In genomic region chr1:86378662-86379061, GRCm38 (mm10) we compare ENCODE assay signal across 23 mouse cellular contexts. TPM values are rescaled to one million over a fixed set of nuclear protein-coding genes. Genes with fewer than 3 reads are reported as not detected.
DNase-seq lines count a peak whose midpoint lies in the region; ATAC-seq and TF ChIP-seq lines count a peak whose summit lies in the region.
"Had no signal": no experiment of that assay in that cellular context is flagged by ENCODE, and none has a peak within 500 bp of the region (broad histone marks: within the 10 kb centered on the region; RNA-seq: fewer than 3 reads in every experiment).

No protein-coding gene starts in this region.

- H3K9ac ChIP-seq in kidney, postnatal 0 days (ENCODE audit: low read depth, low read length): no peak overlapping the region
- no peak overlapping the region for H3K9ac ChIP-seq in kidney, embryonic 14.5 days (ENCODE audit: low read depth, low read length)
- H3K9ac ChIP-seq in embryonic facial prominence, embryonic 15.5 days: no peak overlapping the region
- H3K9ac ChIP-seq: hindbrain, embryonic 14.5 days; intestine, embryonic 15.5 days; kidney, embryonic 15.5 days; liver, embryonic 14.5 days; midbrain, embryonic 13.5 days; neural tube, embryonic 15.5 days had no signal

- no peak overlapping the region for H3K4me2 ChIP-seq in kidney, postnatal 0 days (ENCODE audit: low read length)
- H3K4me2 ChIP-seq in kidney, embryonic 14.5 days (replicated peaks; ENCODE audit: low read depth, low read length): no peak overlapping the region
- H3K4me2 ChIP-seq in embryonic facial prominence, embryonic 15.5 days (replicated peaks): no peak overlapping the region
- H3K4me2 ChIP-seq: hindbrain, embryonic 14.5 days; intestine, embryonic 15.5 days; kidney, embryonic 15.5 days; midbrain, embryonic 13.5 days; neural tube, embryonic 15.5 days had no signal

- peak overlapping the region; percentile 77; the same call in 1 of the 2 replicates for H3K27ac ChIP-seq in heart, embryonic 10.5 days
- H3K27ac ChIP-seq in kidney, postnatal 0 days: no peak overlapping the region
- no peak overlapping the region for H3K27ac ChIP-seq in kidney, embryonic 14.5 days (ENCODE audit: low read depth, low read length)
- peak overlapping the region; percentile 75; the same call in 1 of the 2 replicates for H3K27ac ChIP-seq in embryonic facial prominence, embryonic 15.5 days (replicated peaks)
- H3K27ac ChIP-seq: hindbrain, embryonic 14.5 days; intestine, embryonic 15.5 days; kidney, embryonic 15.5 days; liver, embryonic 14.5 days; midbrain, embryonic 13.5 days; neural tube, embryonic 15.5 days had no signal

- H3K27me3 ChIP-seq in heart, embryonic 10.5 days (ENCODE audit: insufficient read depth, poor library complexity, severe bottlenecking): no peaks in the 10 kb centered on the region
- H3K27me3 ChIP-seq in kidney, postnatal 0 days (ENCODE audit: insufficient read depth, low read length): no peaks in the 10 kb centered on the region
- H3K27me3 ChIP-seq in kidney, embryonic 14.5 days (ENCODE audit: control insufficient read depth, insufficient read depth, low read length): no peaks in the 10 kb centered on the region
- no peaks in the 10 kb centered on the region for H3K27me3 ChIP-seq in embryonic facial prominence, embryonic 15.5 days
- H3K27me3 ChIP-seq: intestine, embryonic 15.5 days; kidney, embryonic 15.5 days; midbrain, embryonic 13.5 days; neural tube, embryonic 15.5 days had no signal

- peak overlapping the region; percentile 3; the same call in 1 of the 2 replicates for H3K4me3 ChIP-seq in heart, embryonic 10.5 days
- no peak overlapping the region for H3K4me3 ChIP-seq in kidney, postnatal 0 days (replicated peaks; ENCODE audit: low read depth, low read length)
- H3K4me3 ChIP-seq in kidney, embryonic 14.5 days (ENCODE audit: low read length): no peak overlapping the region
- no peak overlapping the region for H3K4me3 ChIP-seq in embryonic facial prominence, embryonic 15.5 days (replicated peaks)
- H3K4me3 ChIP-seq: intestine, embryonic 15.5 days; kidney, embryonic 15.5 days; midbrain, embryonic 13.5 days; myocyte; neural tube, embryonic 15.5 days had no signal

- H3K36me3 ChIP-seq in heart, embryonic 10.5 days: no peaks in the 10 kb centered on the region
- H3K36me3 ChIP-seq in kidney, postnatal 0 days (ENCODE audit: insufficient read depth, low read length): no peaks in the 10 kb centered on the region
- H3K36me3 ChIP-seq in kidney, embryonic 14.5 days (ENCODE audit: control insufficient read depth, insufficient read depth, low read length): no peaks in the 10 kb centered on the region
- H3K36me3 ChIP-seq in embryonic facial prominence, embryonic 15.5 days: no peaks in the 10 kb centered on the region
- H3K36me3 ChIP-seq: intestine, embryonic 15.5 days; kidney, embryonic 15.5 days; midbrain, embryonic 13.5 days; neural tube, embryonic 15.5 days had no signal

- ATAC-seq in kidney, postnatal 0 days (replicated peaks; ENCODE audit: low FRiP score, low read depth): no peak
- no peak for ATAC-seq in kidney, embryonic 14.5 days (ENCODE audit: low FRiP score, low TSS enrichment)
- ATAC-seq in embryonic facial prominence, embryonic 15.5 days (ENCODE audit: insufficient number of reproducible peaks, low FRiP score, low TSS enrichment, low read depth): no peak
- 0 out of 2 replicates have a peak, but pooled peaks have one; percentile 29 for ATAC-seq in megakaryocyte progenitor cell, adult 5-6 weeks (replicated peaks; ENCODE audit: poor library complexity)
- ATAC-seq: intestine, embryonic 15.5 days; midbrain, embryonic 13.5 days had no signal

- H3K4me1 ChIP-seq in heart, embryonic 10.5 days: peaks cover 34% of the 10 kb centered on the region
- 0 out of 2 replicates have a peak, but pooled peaks cover 5% of the 10 kb centered on the region for H3K4me1 ChIP-seq in kidney, postnatal 0 days (replicated peaks; ENCODE audit: insufficient read depth, low read length)
- H3K4me1 ChIP-seq in kidney, embryonic 14.5 days (ENCODE audit: control insufficient read depth, insufficient read depth, low read length): peaks cover 11% of the 10 kb centered on the region
- H3K4me1 ChIP-seq in embryonic facial prominence, embryonic 15.5 days: peaks cover 31% of the 10 kb centered on the region
- H3K4me1 ChIP-seq: intestine, embryonic 15.5 days; midbrain, embryonic 13.5 days had no signal

- no peak for DNase-seq in heart, embryonic 10.5 days (ENCODE audit: low spot score)
- DNase-seq in heart, adult 8-10 months (ENCODE audit: low spot score): no peak
- peak; percentile 50 for DNase-seq in kidney, postnatal 0 days (ENCODE audit: low spot score)
- no peak for DNase-seq in layer of hippocampus, postnatal 10 days (ENCODE audit: low spot score in 2 of 2)
- DNase-seq: adrenal gland, postnatal 10 days; cerebellum, adult 18-20 months; cerebellum, postnatal 36 days had no signal

- TF ChIP-seq CTCF in kidney, postnatal 0 days (IDR thresholded peaks at IDR 0.05; ENCODE audit: low read depth): no peak

- H3K9me3 ChIP-seq in heart, embryonic 10.5 days: no peaks in the 10 kb centered on the region
- H3K9me3 ChIP-seq in kidney, postnatal 0 days (replicated peaks; ENCODE audit: low read length): no peaks in the 10 kb centered on the region
- no peaks in the 10 kb centered on the region for H3K9me3 ChIP-seq in kidney, embryonic 14.5 days (ENCODE audit: control insufficient read depth, low read length)
- no peaks in the 10 kb centered on the region for H3K9me3 ChIP-seq in embryonic facial prominence, embryonic 15.5 days (replicated peaks)
- H3K9me3 ChIP-seq: intestine, embryonic 15.5 days; kidney, embryonic 15.5 days; midbrain, embryonic 13.5 days; neural tube, embryonic 15.5 days had no signal

- WGBS in heart, embryonic 10.5 days: 55% methylated on average over 5 of the region's 6 CpGs
- 11% methylated on average over 6 of the region's 6 CpGs for WGBS in kidney, postnatal 0 days
- 15% methylated on average over 6 of the region's 6 CpGs for WGBS in kidney, embryonic 14.5 days
- 27% methylated on average over 6 of the region's 6 CpGs for WGBS in embryonic facial prominence, embryonic 15.5 days

RNA-seq across cellular contexts. Expression of gene Ncl, which starts 19.5 kb away (rescaled TPM):
- 345 and 518 TPM in 2 replicates for polyA plus RNA-seq in heart, embryonic 10.5 days (2016; fragmentation: Nextera tagmentation; extraction: Ambion mirVana)
- total RNA-seq in heart, adult 8-10 months (2022): 100 to 1,000 TPM; 111 to 154 (median 130) TPM
- 295 and 332 TPM in 2 replicates for polyA plus RNA-seq in kidney, postnatal 0 days (2015; fragmentation: Nextera tagmentation; extraction: Ambion mirVana)
- 491 and 510 TPM in 2 replicates for polyA plus RNA-seq in kidney, embryonic 14.5 days (2014; fragmentation: Nextera tagmentation; extraction: Ambion mirVana)
- polyA plus RNA-seq in embryonic facial prominence, embryonic 15.5 days (2015; fragmentation: Nextera tagmentation; extraction: Ambion mirVana): 362 and 366 TPM in 2 replicates
- 728 and 799 TPM in 2 replicates for total RNA-seq in megakaryocyte progenitor cell, adult 5-6 weeks (2015)
- 665 and 1,023 TPM in 2 replicates for total RNA-seq in megakaryocyte progenitor cell, adult 5-6 weeks (2017)
- total RNA-seq in layer of hippocampus, postnatal 10 days (2021): 100 to 1,000 TPM; 192 to 208 TPM

RNA-seq across cellular contexts. Expression of gene Nmur1, which starts 47.4 kb away (rescaled TPM):
- polyA plus RNA-seq in heart, embryonic 10.5 days (2016; fragmentation: Nextera tagmentation; extraction: Ambion mirVana): 0.10 TPM in 1 of 2 replicates, not detected in the other
- not detected for total RNA-seq in heart, adult 8-10 months (2022)
- polyA plus RNA-seq in kidney, postnatal 0 days (2015; fragmentation: Nextera tagmentation; extraction: Ambion mirVana): not detected in 2 replicates
- polyA plus RNA-seq in kidney, embryonic 14.5 days (2014; fragmentation: Nextera tagmentation; extraction: Ambion mirVana): not detected in 2 replicates
- not detected in 2 replicates for polyA plus RNA-seq in embryonic facial prominence, embryonic 15.5 days (2015; fragmentation: Nextera tagmentation; extraction: Ambion mirVana)
- total RNA-seq in megakaryocyte progenitor cell, adult 5-6 weeks (2015): 1.0 TPM in 1 of 2 replicates, not detected in the other
- not detected in 2 replicates for total RNA-seq in megakaryocyte progenitor cell, adult 5-6 weeks (2017)
- not detected for total RNA-seq in layer of hippocampus, postnatal 10 days (2021)
- total RNA-seq: adrenal gland, postnatal 10 days; gastrocnemius, postnatal 14 days; layer of hippocampus, adult 18-20 months; left cerebral cortex, postnatal 25 days had no signal
- polyA plus RNA-seq: embryonic facial prominence, embryonic 11.5 days; hindbrain, embryonic 14.5 days; kidney, embryonic 15.5 days; liver, embryonic 14.5 days; midbrain, embryonic 13.5 days; myocyte had no signal

RNA-seq across cellular contexts. Expression of gene Tex44, which starts 47.5 kb away (rescaled TPM):
- polyA plus RNA-seq in heart, embryonic 10.5 days (2016; fragmentation: Nextera tagmentation; extraction: Ambion mirVana): not detected in 2 replicates
- not detected for total RNA-seq in heart, adult 8-10 months (2022)
- polyA plus RNA-seq in kidney, postnatal 0 days (2015; fragmentation: Nextera tagmentation; extraction: Ambion mirVana): not detected in 2 replicates
- not detected in 2 replicates for polyA plus RNA-seq in kidney, embryonic 14.5 days (2014; fragmentation: Nextera tagmentation; extraction: Ambion mirVana)
- not detected in 2 replicates for polyA plus RNA-seq in embryonic facial prominence, embryonic 15.5 days (2015; fragmentation: Nextera tagmentation; extraction: Ambion mirVana)
- total RNA-seq in megakaryocyte progenitor cell, adult 5-6 weeks (2015): not detected in 2 replicates
- not detected in 2 replicates for total RNA-seq in megakaryocyte progenitor cell, adult 5-6 weeks (2017)
- total RNA-seq in layer of hippocampus, postnatal 10 days (2021): not detected
- total RNA-seq: adrenal gland, postnatal 10 days; gastrocnemius, postnatal 14 days; layer of hippocampus, adult 18-20 months; left cerebral cortex, postnatal 25 days had no signal
- polyA plus RNA-seq: C2C12; embryonic facial prominence, embryonic 11.5 days; hindbrain, embryonic 14.5 days; intestine, embryonic 15.5 days; kidney, embryonic 15.5 days; liver, embryonic 14.5 days; lung, embryonic 16.5 days; midbrain, embryonic 13.5 days; myocyte; neural tube, embryonic 15.5 days had no signal

Comparison
In these comparisons a context has a peak if more than half of its experiments do, and no peak if none do; other contexts are left out.
1. H3K27ac ChIP-seq: peak in heart, embryonic 10.5 days (single experiment) and embryonic facial prominence, embryonic 15.5 days (single experiment); none in kidney, postnatal 0 days (single experiment) and kidney, embryonic 14.5 days (single experiment).